Mouse (Mus musculus) heart, postnatal 0 days (tissue): ENCODE results near the gene Tbxas1.

Source experiments
- CTCF ChIP-seq: IDR thresholded peaks from 2 replicates; pipeline ENCODE4 v1.5.1; 2016; ENCODE audit warnings: antibody characterized with exemption, control low read depth, low read depth
- EP300 ChIP-seq: IDR thresholded peaks from 2 replicates; pipeline ENCODE4 v1.6.1; 2016; ENCODE audit warnings: antibody characterized with exemption, low read depth

GRCm38 (mm10) chr6:38877674-38878073 lies 2.5 kb downstream of the Tbxas1 start:
- TF ChIP-seq CTCF (no peak), EP300 (no peak)
